Mouse (Mus musculus) hematopoietic stem cell, adult 5-6 weeks (primary cell): ENCODE data around the gene Dnajc13. TPM values are rescaled to one million over a fixed set of nuclear protein-coding genes. Genes with fewer than 3 reads are reported as not detected.
A peak's percentile ranks its signal among the peaks of the same experiment; 100 is the strongest.

Experiments
- ATAC-seq, 2 experiments: fragments of 125-278 bp in 1 of 2; replicated peaks in 1 of 2; 2 replicates each; pipeline ENCODE4 v1.8.0; 2016 to 2017; ENCODE audit warnings: inconsistent platforms in 2 of 2, mild to moderate bottlenecking in 2 of 2, moderate number of reproducible peaks in 2 of 2, low read depth in 1 of 2, moderate TSS enrichment in 1 of 2; ENCODE audit not compliant: low FRiP score in 2 of 2, poor library complexity in 2 of 2, severe bottlenecking in 2 of 2, insufficient read depth in 1 of 2, low TSS enrichment in 1 of 2
- total RNA-seq: library from RNA; stranded (forward); fragments of 172-1452, 232-1000 nt; gene quantifications from 2 replicates; pipeline ENCODE4 v1.2.3, GENCODE M21; 2017

Dnajc13 gene
- total RNA-seq, 1 experiment from 2014 or later: 37.9 TPM

- ATAC-seq: no peak
Measured at GRCm38 (mm10) chr9:104156506-104156905, 106.2 kb downstream of the Dnajc13 start.

GRCm38 (mm10) chr9:104155100-104155715 is 107.5 kb downstream of the Dnajc13 start:
- ATAC-seq: no peak

DNA sequence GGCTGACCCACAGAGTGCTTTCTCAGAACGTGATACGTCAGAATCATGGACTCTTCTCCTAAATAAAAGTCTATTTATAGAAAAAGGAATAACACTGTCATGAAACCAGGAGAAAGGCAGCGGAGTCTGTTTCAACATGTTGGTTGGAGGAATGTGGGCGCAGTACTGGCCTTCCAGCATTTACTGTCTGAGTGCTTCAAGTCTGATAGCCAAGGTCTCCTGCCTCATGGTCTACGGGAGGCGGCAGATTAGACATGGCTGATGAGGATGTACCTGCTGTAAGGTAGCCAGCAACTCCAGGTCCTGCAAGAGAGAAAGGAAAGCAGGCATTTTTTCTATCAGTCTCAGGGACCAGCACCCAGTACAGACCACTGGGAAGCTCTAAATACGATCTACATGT is 110.6 kb downstream of the Dnajc13 start:
- no peak for ATAC-seq

DNA sequence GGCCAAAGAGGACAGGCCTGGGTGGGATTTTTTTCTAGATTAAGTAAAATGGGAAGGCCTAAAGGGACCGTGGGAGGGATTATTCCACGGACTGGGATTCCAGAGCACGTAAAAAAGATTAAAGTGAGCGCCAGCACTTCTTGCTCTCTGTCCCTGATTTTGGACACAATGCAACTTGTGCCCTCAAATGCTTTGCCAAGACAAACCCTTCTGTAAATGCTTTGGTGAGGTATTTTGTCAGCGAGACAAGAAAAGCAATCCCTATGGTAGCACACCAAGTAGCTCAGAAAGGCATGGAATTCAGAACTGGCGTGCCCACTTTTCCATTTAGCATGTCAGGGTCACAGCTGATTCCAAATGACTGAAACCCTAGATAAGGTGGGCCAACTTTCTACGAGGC is 113.8 kb downstream of the Dnajc13 start:
- no peak for ATAC-seq

- ATAC-seq: no peak
Measured at GRCm38 (mm10) chr9:104146683-104147082, 116.0 kb downstream of the Dnajc13 start.

DNA sequence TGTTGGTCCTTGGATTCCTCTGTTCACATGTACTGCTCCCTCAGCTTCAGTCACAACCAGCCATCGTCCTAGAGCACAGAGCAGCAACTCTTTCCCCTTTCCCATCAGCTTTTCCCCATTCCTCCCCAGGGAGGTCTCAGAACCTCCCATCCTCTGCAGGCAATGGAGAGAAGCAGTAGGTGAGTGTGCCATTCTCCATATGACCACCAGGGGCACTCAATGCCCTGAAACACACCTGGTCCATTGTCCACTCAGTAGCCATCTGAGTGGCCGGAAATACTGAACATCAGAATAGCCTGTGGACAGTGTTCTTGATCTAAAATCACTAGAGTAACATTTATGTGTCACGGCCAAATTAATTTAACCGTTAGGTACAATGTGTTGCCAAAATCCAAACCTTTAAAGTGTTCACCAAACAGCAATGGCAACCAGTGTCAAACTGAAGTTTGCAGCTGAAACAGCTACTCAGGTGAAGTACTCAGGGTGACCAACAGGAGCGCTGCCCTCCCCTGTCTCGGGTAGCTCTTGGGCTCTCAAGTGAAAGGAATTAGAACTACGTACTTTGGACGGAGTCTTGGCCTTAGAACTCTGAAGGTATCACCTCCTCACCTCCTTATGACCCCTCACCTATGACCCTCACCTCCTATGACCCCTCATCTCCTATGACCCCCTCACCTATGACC is 118.3 kb downstream of the Dnajc13 start:
- peak; percentile 46 to 58; a peak in 1 of 4 replicates for ATAC-seq

DNA sequence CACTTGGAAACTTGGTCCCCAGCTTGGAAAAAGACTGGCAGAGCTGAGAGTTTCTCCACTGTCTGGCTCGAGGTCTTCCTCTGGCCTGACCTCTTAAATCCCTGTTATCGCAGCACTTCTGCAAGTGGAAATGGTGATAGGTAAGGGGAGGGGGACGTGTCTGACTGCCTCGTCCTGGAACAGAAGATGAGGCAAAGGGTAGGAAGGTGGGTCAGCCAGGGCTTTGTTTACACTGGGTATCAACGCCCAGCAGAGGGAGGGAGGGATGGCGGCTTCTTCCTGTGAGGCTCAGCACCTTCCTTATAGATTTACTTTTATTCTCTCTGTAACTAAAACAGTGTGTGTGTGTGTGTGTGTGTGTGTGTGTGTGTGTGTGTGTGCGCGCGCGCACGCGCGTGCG is 119.9 kb downstream of the Dnajc13 start:
- no peak for ATAC-seq

DNA sequence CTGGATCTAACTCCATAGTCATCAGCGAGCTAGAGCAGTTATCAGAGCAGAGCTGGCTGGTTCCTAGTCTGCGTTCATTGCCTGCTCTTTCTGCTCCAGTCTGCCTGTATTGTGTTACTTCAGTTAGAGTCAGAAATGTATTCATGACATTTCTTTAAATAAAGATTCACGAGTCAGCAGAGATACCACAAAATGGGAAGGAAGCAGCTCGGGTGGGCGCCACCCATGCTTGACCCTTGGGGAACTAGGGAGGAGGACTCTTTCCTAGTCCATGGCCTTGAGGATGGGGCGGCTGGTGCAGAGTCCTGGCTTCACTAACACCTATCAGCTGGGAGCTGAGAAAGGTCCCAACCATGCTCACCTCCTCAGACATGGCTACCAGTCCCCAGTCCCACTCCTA is 122.4 kb downstream of the Dnajc13 start:
- no peak for ATAC-seq

DNA sequence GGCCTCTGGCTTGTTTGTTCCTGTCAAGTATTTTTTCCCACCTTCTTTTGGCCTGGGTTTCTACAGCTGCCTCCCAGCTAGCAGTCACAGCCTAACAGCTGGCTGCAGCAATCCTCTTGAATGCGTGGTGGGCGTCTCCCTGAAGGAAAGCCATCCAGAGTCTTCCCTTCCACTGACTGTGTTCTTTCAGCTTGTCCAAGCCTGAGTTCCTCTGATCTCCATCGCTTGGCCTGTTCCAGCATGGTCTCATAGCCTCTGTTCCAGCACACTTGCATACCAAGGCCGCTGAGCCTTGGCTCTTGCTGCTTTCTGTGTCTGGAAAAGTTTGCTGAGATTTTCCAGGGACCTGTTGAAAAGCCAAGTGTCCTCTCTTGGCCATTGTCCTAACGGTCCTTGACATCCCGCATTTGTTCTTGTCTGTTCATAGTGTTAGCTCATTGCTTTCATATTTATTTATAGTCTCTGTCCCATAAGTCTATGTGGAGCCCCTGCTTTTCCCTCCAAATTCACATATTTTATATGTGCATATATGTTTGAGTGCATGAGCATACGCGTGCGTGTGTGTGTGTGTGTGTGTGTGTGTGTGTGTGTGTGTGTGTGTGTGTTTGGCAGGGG is 132.5 kb downstream of the Dnajc13 start:
- no peak for ATAC-seq

- no peak for ATAC-seq
Measured at GRCm38 (mm10) chr9:104128110-104128509, 134.6 kb downstream of the Dnajc13 start.

DNA sequence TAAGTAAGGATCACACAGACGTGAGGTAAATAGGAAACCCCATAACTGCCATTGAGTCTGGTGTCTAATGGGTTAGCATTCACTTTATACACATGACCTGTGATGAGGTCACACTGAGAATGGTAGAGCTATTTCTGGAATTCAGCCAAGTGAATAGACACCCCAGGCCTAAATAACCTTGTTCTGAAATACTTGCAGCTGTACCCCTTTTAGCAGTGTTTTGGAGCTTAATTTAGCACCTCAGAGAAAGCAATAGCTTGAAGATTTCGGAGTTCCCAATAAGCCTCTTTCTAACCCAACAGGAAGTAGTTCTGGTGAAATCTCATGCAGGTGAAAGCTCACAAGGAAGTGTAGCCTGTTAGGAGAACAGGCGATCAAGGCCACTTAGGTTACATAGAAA is 135.9 kb downstream of the Dnajc13 start, which contains the start of gene Ackr4:
Ackr4 (minus strand) TSS at position 101 of the 400 bp plus-strand sequence.
- no peak for ATAC-seq

DNA sequence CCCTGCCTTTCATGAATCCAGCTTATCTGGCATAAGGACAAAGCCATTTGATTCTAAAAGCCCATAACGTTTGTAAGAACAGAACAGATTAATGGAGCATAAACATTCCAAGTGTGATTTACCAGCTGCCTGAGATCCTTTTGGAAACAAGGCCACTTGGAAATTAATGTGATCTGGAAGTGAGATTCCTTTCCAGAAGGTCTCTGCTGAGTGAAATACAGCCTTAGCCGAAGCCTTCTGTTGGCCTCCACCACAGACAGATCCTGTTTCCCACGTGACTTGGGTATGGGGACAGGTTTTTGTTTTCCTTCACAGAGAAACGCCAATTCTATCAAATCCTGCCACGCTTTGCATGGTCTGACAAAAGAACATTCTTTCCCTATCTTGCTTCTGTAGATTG is 139.1 kb downstream of the Dnajc13 start:
- no peak for ATAC-seq

- peak in 1 of 2 experiments; percentile 17; a peak in 2 of 4 replicates for ATAC-seq
Measured at GRCm38 (mm10) chr9:104123101-104123500, 139.6 kb downstream of the Dnajc13 start.

DNA sequence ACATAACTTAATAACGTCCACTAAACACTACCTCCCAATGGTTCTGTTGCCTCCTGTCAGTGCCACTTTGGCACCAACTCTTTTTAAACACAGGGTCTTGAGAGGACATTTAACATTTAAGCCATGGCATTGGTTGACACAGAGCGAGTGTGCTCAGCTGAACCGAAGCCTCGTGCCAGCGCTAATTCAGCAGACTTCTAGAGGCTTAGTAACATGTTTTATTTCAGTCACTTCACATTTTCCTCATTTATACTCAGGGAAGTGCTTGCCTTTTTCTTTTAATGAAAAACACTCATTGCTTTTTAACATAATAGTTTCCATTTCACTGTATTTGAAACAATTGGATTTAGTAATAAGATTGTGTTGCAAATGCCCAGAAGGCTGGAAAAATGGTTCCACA is 153.6 kb downstream of the Dnajc13 start:
- no peak for ATAC-seq

- ATAC-seq: no peak
Measured at GRCm38 (mm10) chr9:104108571-104109143, 154.1 kb downstream of the Dnajc13 start.

DNA sequence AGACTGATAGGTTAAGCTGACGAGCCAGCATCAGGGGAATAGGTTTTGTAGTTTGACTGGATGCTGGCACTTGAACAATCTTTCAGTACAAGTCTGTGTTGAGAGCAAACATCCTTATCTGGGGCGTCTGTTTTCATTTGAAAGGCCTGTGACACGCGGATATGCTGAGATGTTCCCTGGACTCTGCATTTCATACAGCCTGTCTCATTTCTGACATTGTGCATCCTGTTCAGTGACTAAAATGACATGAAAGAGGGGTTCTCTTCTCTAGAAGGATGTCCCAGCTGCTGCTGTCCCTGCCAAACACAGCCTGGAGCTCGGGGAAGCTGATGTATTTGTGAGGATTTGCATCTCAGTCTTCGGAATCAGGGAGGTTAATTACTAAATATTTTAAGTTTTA is 155.2 kb downstream of the Dnajc13 start:
- no peak for ATAC-seq

DNA sequence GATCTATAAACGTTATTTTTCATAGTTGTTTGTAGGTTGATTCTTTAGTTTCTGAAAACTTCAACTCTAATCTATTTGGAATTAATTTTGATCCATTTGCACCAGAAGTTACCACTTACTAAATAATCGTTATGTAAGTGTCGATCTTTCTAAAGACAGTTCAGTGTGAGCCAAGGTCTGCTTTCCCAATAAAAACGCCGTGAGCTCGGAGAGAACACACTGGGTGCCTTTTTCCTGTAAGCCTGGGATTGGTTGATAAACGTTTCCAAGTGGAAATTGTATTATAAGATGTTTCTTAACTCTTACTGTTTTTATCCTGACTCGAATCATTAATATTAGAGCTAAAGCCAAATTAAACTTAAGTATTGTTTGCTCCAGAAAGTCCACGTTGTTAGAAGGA is 155.8 kb downstream of the Dnajc13 start:
- no peak for ATAC-seq

GRCm38 (mm10) chr9:104104986-104105385 is 157.7 kb downstream of the Dnajc13 start:
- no peak for ATAC-seq
